Mouse (Mus musculus): ENCODE data around the gene Adamtsl4.
"Not testable (repeated sequence)": the region's sequence is repeated elsewhere in the genome, so short reads cannot be mapped to it uniquely, and the experiment has no call there.

The Adamtsl4 gene

GRCm38 (mm10) chr3:95676745-95677419, 10.8 kb downstream of the Adamtsl4 start:
- DNase-seq (ENCODE audit: low read depth, low spot score), result peak; percentile 74

DNA sequence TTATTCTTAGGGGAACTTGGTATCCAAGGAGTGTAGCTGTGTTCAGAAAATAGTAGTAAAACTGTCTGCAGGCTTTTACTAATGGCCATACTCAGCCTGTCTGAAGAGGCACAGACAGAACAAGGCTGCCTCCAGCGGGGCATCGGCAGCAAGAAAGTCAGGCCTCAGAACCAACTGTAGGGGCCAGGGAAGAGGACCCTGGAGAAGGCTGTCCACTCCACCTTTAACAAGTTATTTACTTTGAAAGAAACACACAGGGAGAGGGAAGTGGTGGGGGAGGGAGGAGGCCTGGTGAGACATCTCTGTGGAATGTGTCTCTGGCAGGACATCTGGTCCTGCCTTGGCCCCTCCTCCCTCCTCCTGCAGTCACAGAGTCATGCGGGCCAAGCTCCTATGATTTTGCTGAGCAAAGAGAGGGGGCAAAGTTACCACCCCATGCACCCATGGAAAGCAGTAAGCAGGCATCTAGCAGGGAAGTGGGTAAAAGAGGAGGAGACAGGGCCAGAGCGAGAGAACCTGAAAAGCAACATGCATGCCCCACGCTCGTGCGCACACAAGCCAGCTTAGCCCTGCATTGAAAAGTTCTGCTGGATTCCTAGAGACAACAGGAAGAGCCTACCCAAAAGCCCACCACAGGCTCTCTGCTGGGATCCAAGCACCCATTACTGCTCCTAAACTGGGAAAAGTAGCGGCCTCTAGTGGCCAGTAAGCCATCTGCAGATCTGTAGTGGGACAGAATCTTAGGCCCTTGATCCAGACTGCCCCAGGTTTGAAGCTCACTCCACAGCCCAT, 12.2 kb downstream of the Adamtsl4 start:
- peak; percentile 78 for DNase-seq (ENCODE audit: low read depth, low spot score)

DNA sequence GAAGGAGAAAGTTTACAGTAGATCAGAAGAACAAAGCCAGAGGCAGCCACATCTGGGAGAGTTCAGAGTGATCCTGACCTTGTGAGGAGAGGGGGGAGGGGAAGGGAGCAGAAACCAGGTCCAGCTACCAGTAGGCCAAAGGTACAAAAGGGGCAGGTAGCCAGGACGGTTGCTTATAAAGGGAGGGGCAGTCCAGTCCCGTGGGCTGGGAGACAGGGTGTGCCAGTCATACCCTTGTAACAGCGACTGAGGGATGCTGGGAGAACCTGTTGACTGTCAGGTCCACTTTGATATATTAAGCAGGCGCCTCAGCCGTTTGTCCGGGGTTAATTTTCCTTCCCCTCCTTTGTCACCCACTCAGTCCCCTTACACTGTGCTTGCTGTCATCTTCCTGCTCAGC, 12.9 kb downstream of the Adamtsl4 start:
- peak; percentile 60 for DNase-seq (ENCODE audit: low read depth, low spot score)

GRCm38 (mm10) chr3:95674236-95674635, 13.5 kb downstream of the Adamtsl4 start:
- DNase-seq (ENCODE audit: low read depth, low spot score), result peak; percentile 94

GRCm38 (mm10) chr3:95673707-95674211, 14.0 kb downstream of the Adamtsl4 start:
- DNase-seq (ENCODE audit: low read depth, low spot score), result peak; percentile 59

- peak; percentile 81 for DNase-seq (ENCODE audit: low read depth, low spot score)
Measured at GRCm38 (mm10) chr3:95672861-95673706, 14.6 kb downstream of the Adamtsl4 start.

GRCm38 (mm10) chr3:95672461-95672860, 15.3 kb downstream of the Adamtsl4 start:
- DNase-seq (ENCODE audit: low read depth, low spot score), result peak; percentile 84

GRCm38 (mm10) chr3:95671201-95671600, 16.5 kb downstream of the Adamtsl4 start:
- no peak for DNase-seq (ENCODE audit: low read depth, low spot score)

DNA sequence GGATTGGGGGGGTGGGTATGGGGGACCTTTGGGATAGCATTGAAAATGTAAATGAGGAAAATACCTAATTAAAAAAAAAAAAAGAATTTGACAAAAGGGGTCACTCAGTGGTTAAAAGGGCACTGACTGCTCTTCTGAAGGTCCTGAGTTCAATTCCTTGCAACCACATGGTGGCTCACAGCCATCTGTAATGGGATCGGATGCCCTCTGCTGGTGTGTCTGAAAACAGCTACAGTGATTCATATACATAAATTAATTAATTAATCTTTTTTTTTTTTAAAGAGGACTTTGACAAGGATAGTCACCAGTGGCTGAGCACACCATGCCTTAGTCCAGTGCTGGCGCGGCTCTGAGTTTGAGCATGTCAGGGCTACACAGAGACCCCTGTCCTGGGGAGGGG, 17.3 kb downstream of the Adamtsl4 start:
- DNase-seq (ENCODE audit: low read depth, low spot score), result not testable (repeated sequence)

DNA sequence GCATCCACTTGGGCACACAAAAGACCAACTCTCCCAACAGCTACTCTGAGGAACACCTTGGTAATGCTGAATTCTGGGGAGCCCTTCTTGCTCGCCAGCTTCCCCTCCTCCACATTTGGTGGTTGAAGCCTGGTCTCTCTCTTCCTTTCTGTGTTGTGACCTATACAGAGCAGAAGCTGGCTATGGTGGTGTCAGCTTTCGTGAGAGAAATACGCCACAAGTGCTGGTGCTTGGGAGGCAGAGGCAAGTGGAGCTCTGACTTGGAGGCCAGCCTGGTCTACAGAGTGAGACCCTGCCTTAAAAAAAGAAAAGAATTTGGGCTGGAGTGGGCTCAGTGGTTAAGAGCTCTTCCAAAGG, 18.4 kb downstream of the Adamtsl4 start:
- DNase-seq (ENCODE audit: low read depth, low spot score), result no peak

DNA sequence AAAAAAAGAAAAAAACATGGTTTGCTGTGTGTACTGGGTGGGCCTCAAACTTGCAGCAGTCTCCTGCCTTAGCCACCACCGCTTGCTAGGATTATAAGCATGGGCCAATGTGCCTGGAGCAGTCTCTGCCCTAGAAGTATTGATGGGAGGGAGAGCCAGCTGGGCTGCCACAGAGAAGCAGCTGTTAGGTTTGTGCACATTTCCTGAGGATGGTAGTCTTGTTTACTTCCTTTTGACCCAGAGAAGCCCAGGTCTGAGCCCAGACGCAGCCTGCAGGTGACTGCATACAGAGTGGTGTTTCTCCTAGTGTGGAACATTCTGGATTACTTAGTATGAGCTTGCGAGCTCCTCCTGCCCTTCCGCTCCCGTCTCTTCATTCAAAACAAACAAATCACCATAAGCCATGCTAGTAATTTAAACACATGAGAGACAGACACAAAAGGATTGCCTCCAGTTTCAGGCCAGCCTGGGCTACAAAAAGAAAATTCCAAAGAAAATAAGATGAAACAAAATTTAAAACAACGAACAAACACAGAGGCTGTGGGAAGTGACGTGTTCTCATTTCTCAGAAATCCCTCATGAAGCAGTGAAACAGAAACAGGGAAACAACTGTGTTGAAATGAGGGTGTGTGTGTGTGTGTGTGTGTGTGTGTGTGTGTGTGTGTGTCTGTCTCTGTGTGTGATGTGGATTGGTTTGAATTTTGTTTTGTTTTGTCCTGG, 19.0 kb downstream of the Adamtsl4 start:
- peak; percentile 74 for DNase-seq (ENCODE audit: low read depth, low spot score)

GRCm38 (mm10) chr3:95668026-95668425, 19.7 kb downstream of the Adamtsl4 start:
- peak; percentile 37 for DNase-seq (ENCODE audit: low read depth, low spot score)

DNA sequence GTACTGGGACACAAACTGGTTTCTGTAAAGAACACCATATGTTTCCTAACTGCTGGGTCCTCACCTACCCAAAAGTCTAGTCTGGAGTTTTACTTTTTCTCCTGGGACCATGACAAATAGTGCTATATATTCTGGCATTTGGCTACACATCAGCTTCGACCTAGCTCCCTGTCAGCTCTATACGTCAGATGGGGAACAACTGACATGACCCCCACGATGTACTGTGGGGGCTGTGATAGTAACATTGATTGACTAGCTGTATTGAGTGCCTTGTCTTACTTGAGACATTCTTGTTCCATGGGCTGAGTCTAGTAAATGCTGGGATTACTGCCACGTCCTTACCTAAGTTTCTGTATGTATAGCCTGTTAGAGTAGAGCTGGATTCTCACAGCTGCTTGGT, 20.2 kb downstream of the Adamtsl4 start:
- DNase-seq (ENCODE audit: low read depth, low spot score), result no peak

GRCm38 (mm10) chr3:95666124-95666844, 21.4 kb downstream of the Adamtsl4 start:
- DNase-seq (ENCODE audit: low read depth, low spot score), result peak; percentile 89

DNA sequence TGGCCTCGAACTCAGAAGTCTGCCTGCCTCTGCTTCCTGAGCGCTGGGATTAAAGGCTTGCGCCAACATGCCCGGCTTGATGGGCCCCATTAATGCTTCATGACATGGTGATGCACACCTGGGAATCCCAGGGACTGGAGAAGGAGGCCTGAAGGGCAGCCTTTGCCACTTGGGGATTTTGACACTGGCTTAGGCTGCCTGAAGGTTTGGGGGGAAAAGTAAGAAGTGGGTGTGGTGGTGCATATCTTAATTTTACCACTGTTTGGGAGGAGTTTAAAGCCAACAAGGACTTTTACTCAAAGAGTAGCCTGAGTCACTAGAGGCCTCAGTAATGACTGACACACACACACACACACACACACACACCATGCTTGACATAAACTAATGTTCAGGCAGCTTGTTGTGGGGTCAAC, 22.8 kb downstream of the Adamtsl4 start:
- peak; percentile 48 for DNase-seq (ENCODE audit: low read depth, low spot score)

GRCm38 (mm10) chr3:95663969-95664608, 23.6 kb downstream of the Adamtsl4 start:
- DNase-seq (ENCODE audit: low read depth, low spot score), result peak; percentile 65

DNA sequence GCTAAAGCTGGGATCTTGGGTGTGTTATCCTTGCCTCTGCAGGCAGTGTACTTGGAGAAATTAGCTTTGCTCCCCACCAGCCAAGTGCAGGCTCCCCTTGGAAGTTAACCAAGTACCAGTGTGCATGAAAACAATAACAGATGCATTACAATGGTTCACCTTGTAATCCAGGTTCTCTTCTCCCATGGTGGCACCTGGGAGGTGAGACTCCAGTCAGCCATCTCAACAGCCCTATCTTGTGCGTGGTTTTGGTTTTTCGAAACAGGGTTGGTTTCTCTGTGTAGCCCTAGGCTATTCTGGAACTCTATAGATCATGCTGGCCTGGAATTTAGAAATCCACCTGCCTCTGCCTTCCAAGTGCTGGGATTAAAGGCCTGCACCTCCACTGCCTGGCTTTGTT, 24.2 kb downstream of the Adamtsl4 start:
- DNase-seq (ENCODE audit: low read depth, low spot score), result no peak

- peak; percentile 40 for DNase-seq (ENCODE audit: low read depth, low spot score)
Measured at GRCm38 (mm10) chr3:95662724-95663449, 24.8 kb downstream of the Adamtsl4 start.

- DNase-seq (ENCODE audit: low read depth, low spot score), result peak; percentile 49
Measured at GRCm38 (mm10) chr3:95661945-95662715, 25.6 kb downstream of the Adamtsl4 start.
